Mouse (Mus musculus): ENCODE measurements around the gene Ilf2.

- TF ChIP-seq CTCF (IDR thresholded peaks at IDR 0.05; ENCODE audit: borderline replicate concordance, control insufficient read depth, extremely low read depth, insufficient read depth, low read length, poor library complexity) (no peak), POLR2A (IDR thresholded peaks at IDR 0.05; ENCODE audit: control insufficient read depth, extremely low read depth, insufficient read depth, low read length, poor library complexity) (no peak)
Observed at GRCm38 (mm10) chr3:90461935-90462334, 14.0 kb upstream of the Ilf2 start.
